Mouse (Mus musculus) brain, adult 2 months (tissue): Measurements from ENCODE around the gene Traf4.

Experiments used
- DNase-seq: peaks from one replicate; pipeline ENCODE4 v3.0.0; 2011; ENCODE audit warnings: low read depth, low spot score

Traf4 gene

GRCm38 (mm10) chr11:78167257-78167959 is 2.0 kb upstream of the Traf4 start:
- no peak for DNase-seq

- DNase-seq = no peak
Observed at GRCm38 (mm10) chr11:78166640-78167039, 1.3 kb upstream of the Traf4 start.

GRCm38 (mm10) chr11:78166161-78166560 is 772 bp upstream of the Traf4 start:
- no peak for DNase-seq

GRCm38 (mm10) chr11:78165761-78166109 is 346 bp upstream of the Traf4 start:
- no peak for DNase-seq

- DNase-seq = no peak
Observed at GRCm38 (mm10) chr11:78164604-78164923, 825 bp downstream of the Traf4 start.

- peak; percentile 58 for DNase-seq
Observed at GRCm38 (mm10) chr11:78163681-78164603, 1.4 kb downstream of the Traf4 start.

- no peak for DNase-seq
Observed at GRCm38 (mm10) chr11:78163045-78163444, 2.3 kb downstream of the Traf4 start.

GRCm38 (mm10) chr11:78162504-78162903 is 2.9 kb downstream of the Traf4 start:
- peak; percentile 65 for DNase-seq

- peak; percentile 43 for DNase-seq
Observed at GRCm38 (mm10) chr11:78161968-78162367, 3.4 kb downstream of the Traf4 start.

GRCm38 (mm10) chr11:78161169-78161568 is 4.2 kb downstream of the Traf4 start:
- no peak for DNase-seq

- DNase-seq = no peak
Observed at GRCm38 (mm10) chr11:78160675-78161074, 4.7 kb downstream of the Traf4 start.

- no peak for DNase-seq
Observed at GRCm38 (mm10) chr11:78160171-78160570, 5.2 kb downstream of the Traf4 start.

GRCm38 (mm10) chr11:78159557-78159956 is 5.8 kb downstream of the Traf4 start:
- no peak for DNase-seq

- peak; percentile 96 for DNase-seq
Observed at GRCm38 (mm10) chr11:78159096-78159495, 6.3 kb downstream of the Traf4 start.

GRCm38 (mm10) chr11:78156156-78156699 is 9.2 kb downstream of the Traf4 start:
- no peak for DNase-seq

GRCm38 (mm10) chr11:78155674-78156073 is 9.7 kb downstream of the Traf4 start:
- no peak for DNase-seq

GRCm38 (mm10) chr11:78153778-78154177 is 11.6 kb downstream of the Traf4 start:
- no peak for DNase-seq

- DNase-seq = peak; percentile 96
Observed at GRCm38 (mm10) chr11:78152299-78153231, 12.8 kb downstream of the Traf4 start.

GRCm38 (mm10) chr11:78151161-78151560 is 14.2 kb downstream of the Traf4 start:
- DNase-seq = no peak

- no peak for DNase-seq
Observed at GRCm38 (mm10) chr11:78146707-78147543, 18.5 kb downstream of the Traf4 start.

GRCm38 (mm10) chr11:78146168-78146567 is 19.2 kb downstream of the Traf4 start:
- no peak for DNase-seq
